ENCODE assay signal across 8 mouse cellular contexts in the genomic region with DNA sequence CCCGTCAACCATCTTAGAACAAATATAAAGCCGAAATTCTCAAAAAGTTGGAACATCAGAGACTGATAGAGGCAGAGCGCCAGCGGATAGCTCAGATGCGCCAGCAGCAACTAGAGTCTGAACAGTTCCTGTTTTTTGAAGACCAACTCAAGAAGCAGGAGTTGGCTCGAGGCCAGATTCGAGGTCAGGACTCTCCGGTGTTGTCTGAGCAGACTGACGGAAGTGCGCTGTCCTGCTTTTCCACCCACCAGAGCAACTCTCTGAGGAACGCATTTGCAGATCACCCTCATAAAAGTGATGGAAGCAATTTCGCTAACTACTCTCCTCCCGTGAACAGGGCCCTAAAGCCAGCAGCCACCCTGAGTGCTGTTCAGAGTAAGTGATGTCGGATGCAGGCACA. TPM values are rescaled to one million over a fixed set of nuclear protein-coding genes. Genes with fewer than 3 reads are reported as not detected.
DNase-seq lines count a peak whose midpoint lies in the region; TF ChIP-seq lines count a peak whose summit lies in the region.

No protein-coding gene starts in this region.

- H3K4me3 ChIP-seq in thymus, adult 2 months (ENCODE audit: control insufficient read depth, insufficient read depth, low read length), result no peak overlapping the region
- H3K4me3 ChIP-seq in lung, adult 2 months (replicated peaks; ENCODE audit: extremely low read depth, low read depth, low read length), result no peak overlapping the region

- no peak for TF ChIP-seq CTCF in thymus, adult 2 months (IDR thresholded peaks at IDR 0.05; ENCODE audit: borderline replicate concordance, control insufficient read depth, extremely low read depth, insufficient read depth, low read length, poor library complexity)
- TF ChIP-seq CTCF in lung, adult 2 months (IDR thresholded peaks at IDR 0.05; ENCODE audit: insufficient read depth, low read length), result no peak

- DNase-seq in adrenal gland, adult (ENCODE audit: inconsistent age in 2 of 2, low spot score in 1 of 2), result peak; percentile 51 to 66
- DNase-seq in adrenal gland, postnatal 4 days (ENCODE audit: low spot score in 2 of 2), result no peak
- DNase-seq in thymus, adult 2 months, result no peak
- DNase-seq in thymus, postnatal 0 days (ENCODE audit: low spot score), result no peak
- DNase-seq in kidney, adult 8-10 months, result peak; percentile 44 to 55
- peak; percentile 31 for DNase-seq in lung, adult 2 months
- DNase-seq in telencephalon, adult 2 months (ENCODE audit: low read depth, low spot score), result peak; percentile 63
- DNase-seq in neural tube, embryonic 10.5 days (ENCODE audit: extremely low spot score, low spot score), result no peak

- no peaks in the 10 kb centered on the region for H3K27me3 ChIP-seq in thymus, adult 2 months (ENCODE audit: control insufficient read depth, insufficient read depth, low read length)

- TF ChIP-seq POLR2A in thymus, adult 2 months (IDR thresholded peaks at IDR 0.05; ENCODE audit: control insufficient read depth, extremely low read depth, insufficient read depth, low read length, poor library complexity), result no peak
- TF ChIP-seq POLR2A in lung, adult 2 months (IDR thresholded peaks at IDR 0.05; ENCODE audit: borderline replicate concordance, extremely low read depth, low read depth, low read length), result no peak

- H3K27ac ChIP-seq in thymus, adult 2 months (ENCODE audit: control insufficient read depth, insufficient read depth, low read length), result peak overlapping the region; percentile 53; the same call in 1 of the 2 replicates

- peaks cover 9% of the 10 kb centered on the region for H3K4me1 ChIP-seq in thymus, adult 2 months (replicated peaks; ENCODE audit: control insufficient read depth, insufficient read depth, low read length)
- no peaks in the 10 kb centered on the region for H3K4me1 ChIP-seq in lung, adult 2 months (ENCODE audit: control insufficient read depth, insufficient read depth, low read length)

- WGBS in thymus, adult 2 months, result 56% methylated on average over 14 of the region's 14 CpGs
- 52% methylated on average over 14 of the region's 14 CpGs for WGBS in lung, adult 2 months

- peaks cover 84% of the 10 kb centered on the region for H3K36me3 ChIP-seq in thymus, adult 2 months (ENCODE audit: control insufficient read depth, insufficient read depth, low read length)

RNA-seq across cellular contexts. Expression of a gene that starts 21.4 kb away (rescaled TPM):
- 10 to 100 TPM; 53.5 to 73.3 TPM for total RNA-seq in adrenal gland, postnatal 4 days (2021)
- polyA plus RNA-seq in thymus, adult 2 months (2012; rRNA removed), result 113 and 117 TPM in 2 replicates
- polyA plus RNA-seq in thymus, postnatal 0 days (2015; fragmentation: Nextera tagmentation; extraction: Ambion mirVana), result 19.2 and 36.5 TPM in 2 replicates
- 337 and 584 TPM in 2 replicates for polyA plus RNA-seq in lung, adult 2 months (2012; rRNA removed)

RNA-seq across cellular contexts. Expression of a gene that starts 41.9 kb away (rescaled TPM):
- 1 to 10 TPM; 7.5 to 8.3 TPM for total RNA-seq in adrenal gland, postnatal 4 days (2021)
- polyA plus RNA-seq in thymus, adult 2 months (2012; rRNA removed), result 33.0 and 34.0 TPM in 2 replicates
- polyA plus RNA-seq in thymus, postnatal 0 days (2015; fragmentation: Nextera tagmentation; extraction: Ambion mirVana), result 48.2 and 54.7 TPM in 2 replicates
- 5.1 and 7.4 TPM in 2 replicates for polyA plus RNA-seq in lung, adult 2 months (2012; rRNA removed)

RNA-seq across cellular contexts. Expression of a gene that starts 56.5 kb away (rescaled TPM):
- total RNA-seq in adrenal gland, postnatal 4 days (2021), result 1 to 10 TPM; 5.1 to 9.9 TPM
- polyA plus RNA-seq in thymus, adult 2 months (2012; rRNA removed), result 12.1 and 14.3 TPM in 2 replicates
- polyA plus RNA-seq in thymus, postnatal 0 days (2015; fragmentation: Nextera tagmentation; extraction: Ambion mirVana), result 91.5 and 112 TPM in 2 replicates
- polyA plus RNA-seq in lung, adult 2 months (2012; rRNA removed), result 9.2 and 10.0 TPM in 2 replicates

Comparison
In these comparisons a context has a peak if more than half of its experiments do, and no peak if none do; other contexts are left out.
1. DNase-seq: peak in adrenal gland, adult (2 of 2), kidney, adult 8-10 months (2 of 2), lung, adult 2 months (single experiment) and telencephalon, adult 2 months (single experiment); none in adrenal gland, postnatal 4 days (0 of 2), thymus, adult 2 months (single experiment), thymus, postnatal 0 days (single experiment) and neural tube, embryonic 10.5 days (single experiment).